Mouse (Mus musculus) midbrain, embryonic 15.5 days (tissue): ENCODE data around the gene Uox. TPM values are rescaled to one million over a fixed set of nuclear protein-coding genes. Genes with fewer than 3 reads are reported as not detected.

ENCODE experiments used
- ATAC-seq: fragments of 200-750 bp; cut with Nextera tagmentation; replicated peaks from 2 replicates; pipeline ENCODE4 v1.8.0; 2017; ENCODE audit warnings: moderate TSS enrichment
- H3K27ac ChIP-seq: fragments of 300-500 bp; sonication (generic); 2 replicates; pipeline ENCODE4 v1.5.1; 2015; ENCODE audit warnings: mild to moderate bottlenecking, inconsistent platforms
- H3K27me3 ChIP-seq: fragments of 300-500 bp; sonication (generic); replicated peaks from 2 replicates; pipeline ENCODE4 v1.6.1; 2015; ENCODE audit warnings: inconsistent platforms
- H3K36me3 ChIP-seq: fragments of 300-500 bp; sonication (generic); replicated peaks from 2 replicates; pipeline ENCODE4 v1.6.1; 2015; ENCODE audit warnings: inconsistent platforms
- H3K4me1 ChIP-seq: fragments of 300-500 bp; sonication (generic); 2 replicates; pipeline ENCODE4 v1.6.1; 2015; ENCODE audit warnings: inconsistent platforms
- H3K4me2 ChIP-seq: fragments of 300-500 bp; sonication (generic); 2 replicates; pipeline ENCODE4 v1.6.1; 2015; ENCODE audit warnings: inconsistent platforms, mild to moderate bottlenecking, moderate library complexity
- H3K4me3 ChIP-seq: fragments of 300-500 bp; sonication (generic); 2 replicates; pipeline ENCODE4 v1.5.1; 2015; ENCODE audit warnings: mild to moderate bottlenecking, inconsistent platforms
- H3K9ac ChIP-seq: fragments of 300-500 bp; sonication (generic); 2 replicates; pipeline ENCODE4 v1.6.1; 2015; ENCODE audit warnings: mild to moderate bottlenecking, inconsistent platforms
- H3K9me3 ChIP-seq: fragments of 300-500 bp; sonication (generic); 2 replicates; pipeline ENCODE4 v1.6.1; 2016; ENCODE audit warnings: inconsistent platforms
- WGBS: fragments of 180-500 bp; shearing (Covaris S2); methylation state at CpG from one replicate; pipeline ENCODE4 v1.1.7; 2015; ENCODE audit warnings: mixed read lengths; 5-methylcytosine and 5-hydroxymethylcytosine counted together
- polyA plus RNA-seq: library from polyadenylated mRNA; unstranded; fragments of >200 nt; fragmentation: Nextera tagmentation; extraction: Ambion mirVana; gene quantifications from 2 replicates; pipeline ENCODE4 v1.2.1, GENCODE M21; 2015

Gene Uox
- polyA plus RNA-seq, 1 experiment from 2014 or later = not detected

GRCm38 (mm10) chr3:146611261-146611660 lies 41.0 kb downstream of the Uox start:
- H3K9ac ChIP-seq = no peak overlapping the region
- peaks cover 9% of the 10 kb centered on the region; the same call in 1 of the 2 replicates for H3K4me1 ChIP-seq
- no peak overlapping the region for H3K4me3 ChIP-seq
- ATAC-seq = no peak
- H3K27ac ChIP-seq = no peak overlapping the region
- H3K36me3 ChIP-seq = no peaks in the 10 kb centered on the region
- no peaks in the 10 kb centered on the region for H3K9me3 ChIP-seq
- no peaks in the 10 kb centered on the region for H3K27me3 ChIP-seq
- no peak overlapping the region for H3K4me2 ChIP-seq
- 73% methylated on average over 4 of the region's 4 CpGs for WGBS

- Histone ChIP-seq H3K9ac (no peak overlapping the region), H3K27me3 (no peaks in the 10 kb centered on the region), H3K4me1 (peaks cover 9% of the 10 kb centered on the region; the same call in 1 of the 2 replicates), H3K36me3 (no peaks in the 10 kb centered on the region), H3K4me3 (no peak overlapping the region), H3K9me3 (no peaks in the 10 kb centered on the region), H3K27ac (no peak overlapping the region), H3K4me2 (no peak overlapping the region)
- 87% methylated on average over 4 of the region's 4 CpGs for WGBS
- no peak for ATAC-seq
Observed at GRCm38 (mm10) chr3:146611821-146612220, 41.6 kb downstream of the Uox start.

- H3K4me3 ChIP-seq = no peak within 1 kb of the TSS
- H3K36me3 ChIP-seq = no peaks in the 10 kb centered on the region
- H3K27ac ChIP-seq = no peak within 1 kb of the TSS
- no peak within 1 kb of the TSS for H3K4me2 ChIP-seq
- WGBS = 95% methylated on average over 4 of the region's 4 CpGs
- no peaks in the 10 kb centered on the region for H3K9me3 ChIP-seq
- H3K4me1 ChIP-seq = no peaks in the 10 kb centered on the region
- no peak within 1 kb of the TSS for H3K9ac ChIP-seq
- no peak for ATAC-seq
- no peaks in the 10 kb centered on the region for H3K27me3 ChIP-seq
Observed at GRCm38 (mm10) chr3:146615496-146615895, 45.3 kb downstream of the Uox start, which contains the start of gene Dnase2b. Gene Dnase2b (minus strand): TSS chr3:146615596.

GRCm38 (mm10) chr3:146616533-146617283 lies 46.5 kb downstream of the Uox start:
- H3K4me1 ChIP-seq = no peaks in the 10 kb centered on the region
- WGBS = 73% methylated on average over 5 of the region's 5 CpGs
- no peak for ATAC-seq
- no peak overlapping the region for H3K4me2 ChIP-seq
- H3K36me3 ChIP-seq = no peaks in the 10 kb centered on the region
- H3K27me3 ChIP-seq = no peaks in the 10 kb centered on the region
- H3K27ac ChIP-seq = no peak overlapping the region
- no peaks in the 10 kb centered on the region for H3K9me3 ChIP-seq
- no peak overlapping the region for H3K9ac ChIP-seq
- H3K4me3 ChIP-seq = no peak overlapping the region

GRCm38 (mm10) chr3:146617946-146618345 lies 47.7 kb downstream of the Uox start:
- no peaks in the 10 kb centered on the region for H3K36me3 ChIP-seq
- H3K9me3 ChIP-seq = no peaks in the 10 kb centered on the region
- no peaks in the 10 kb centered on the region for H3K4me1 ChIP-seq
- H3K4me3 ChIP-seq = no peak overlapping the region
- H3K27me3 ChIP-seq = no peaks in the 10 kb centered on the region
- no peak overlapping the region for H3K4me2 ChIP-seq
- ATAC-seq = no peak
- no peak overlapping the region for H3K27ac ChIP-seq
- no peak overlapping the region for H3K9ac ChIP-seq

- no peaks in the 10 kb centered on the region for H3K4me1 ChIP-seq
- H3K4me3 ChIP-seq = no peak overlapping the region
- no peak overlapping the region for H3K27ac ChIP-seq
- H3K27me3 ChIP-seq = no peaks in the 10 kb centered on the region
- H3K4me2 ChIP-seq = no peak overlapping the region
- WGBS = 90% methylated on average over 4 of the region's 4 CpGs
- no peaks in the 10 kb centered on the region for H3K36me3 ChIP-seq
- no peak overlapping the region for H3K9ac ChIP-seq
- no peak for ATAC-seq
- H3K9me3 ChIP-seq = no peaks in the 10 kb centered on the region
Observed at GRCm38 (mm10) chr3:146618357-146618756, 48.1 kb downstream of the Uox start.

GRCm38 (mm10) chr3:146620101-146620500 lies 49.9 kb downstream of the Uox start:
- Histone ChIP-seq H3K27me3 (no peaks in the 10 kb centered on the region), H3K4me2 (no peak overlapping the region), H3K36me3 (no peaks in the 10 kb centered on the region), H3K27ac (no peak overlapping the region), H3K9me3 (no peaks in the 10 kb centered on the region), H3K9ac (no peak overlapping the region), H3K4me1 (no peaks in the 10 kb centered on the region), H3K4me3 (no peak overlapping the region)
- WGBS = 89% methylated on average over 10 of the region's 10 CpGs
- no peak for ATAC-seq

GRCm38 (mm10) chr3:146620555-146621249 lies 50.5 kb downstream of the Uox start:
- no peak overlapping the region for H3K4me3 ChIP-seq
- H3K9ac ChIP-seq = no peak overlapping the region
- H3K27ac ChIP-seq = 0 out of 2 replicates have a peak overlapping the region, but pooled peaks have one; percentile 15
- H3K4me1 ChIP-seq = no peaks in the 10 kb centered on the region
- H3K36me3 ChIP-seq = no peaks in the 10 kb centered on the region
- no peaks in the 10 kb centered on the region for H3K9me3 ChIP-seq
- no peak overlapping the region for H3K4me2 ChIP-seq
- WGBS = 84% methylated on average over 14 of the region's 14 CpGs
- no peak for ATAC-seq
- no peaks in the 10 kb centered on the region for H3K27me3 ChIP-seq

GRCm38 (mm10) chr3:146621966-146622365 lies 51.7 kb downstream of the Uox start:
- no peaks in the 10 kb centered on the region for H3K9me3 ChIP-seq
- no peaks in the 10 kb centered on the region for H3K4me1 ChIP-seq
- no peaks in the 10 kb centered on the region for H3K36me3 ChIP-seq
- H3K9ac ChIP-seq = no peak overlapping the region
- no peak overlapping the region for H3K27ac ChIP-seq
- no peaks in the 10 kb centered on the region for H3K27me3 ChIP-seq
- H3K4me2 ChIP-seq = no peak overlapping the region
- no peak for ATAC-seq
- 79% methylated on average over 11 of the region's 11 CpGs for WGBS
- no peak overlapping the region for H3K4me3 ChIP-seq

GRCm38 (mm10) chr3:146625766-146626165 lies 55.5 kb downstream of the Uox start:
- WGBS = 92% methylated on average over 4 of the region's 4 CpGs

GRCm38 (mm10) chr3:146628227-146628982 lies 58.2 kb downstream of the Uox start:
- no peak overlapping the region for H3K27ac ChIP-seq
- ATAC-seq = no peak
- H3K27me3 ChIP-seq = no peaks in the 10 kb centered on the region
- no peaks in the 10 kb centered on the region for H3K9me3 ChIP-seq
- H3K9ac ChIP-seq = no peak overlapping the region
- no peak overlapping the region for H3K4me3 ChIP-seq
- no peak overlapping the region for H3K4me2 ChIP-seq
- no peaks in the 10 kb centered on the region for H3K36me3 ChIP-seq
- 66% methylated on average over 8 of the region's 8 CpGs for WGBS
- no peaks in the 10 kb centered on the region for H3K4me1 ChIP-seq

More at GRCm38 (mm10) chr3:146625766-146626165, 55.5 kb downstream of the Uox start:
- Histone ChIP-seq H3K4me3 (no peak overlapping the region), H3K9me3 (no peaks in the 10 kb centered on the region), H3K27me3 (no peaks in the 10 kb centered on the region), H3K27ac (no peak overlapping the region), H3K9ac (no peak overlapping the region), H3K4me2 (no peak overlapping the region), H3K4me1 (no peaks in the 10 kb centered on the region), H3K36me3 (no peaks in the 10 kb centered on the region)
- ATAC-seq = no peak

GRCm38 (mm10) chr3:146632506-146632905 lies 62.3 kb downstream of the Uox start:
- no peaks in the 10 kb centered on the region for H3K36me3 ChIP-seq
- no peaks in the 10 kb centered on the region for H3K4me1 ChIP-seq
- no peak for ATAC-seq
- H3K9me3 ChIP-seq = no peaks in the 10 kb centered on the region
- H3K9ac ChIP-seq = no peak overlapping the region
- H3K27me3 ChIP-seq = no peaks in the 10 kb centered on the region
- H3K4me2 ChIP-seq = no peak overlapping the region
- no peak overlapping the region for H3K27ac ChIP-seq
- WGBS = 91% methylated on average over 5 of the region's 5 CpGs
- H3K4me3 ChIP-seq = no peak overlapping the region
